Mouse (Mus musculus): ENCODE measurements around the gene Agfg2. TPM values are rescaled to one million over a fixed set of nuclear protein-coding genes. Genes with fewer than 3 reads are reported as not detected.

Gene Agfg2
- total and polyA plus RNA-seq, 2 experiments from 2014 or later: 15.5 to 28.8 TPM

GRCm38 (mm10) chr5:137644484-137644883 is 40.0 kb downstream of the Agfg2 start:
- Histone ChIP-seq H3K27ac (ENCODE audit: low read depth) (no peak overlapping the region), H3K27me3 (ENCODE audit: control insufficient read depth, insufficient read depth, low read length) (peaks cover 33% of the 10 kb centered on the region), H3K4me2 (ENCODE audit: low read depth, low read length) (no peak overlapping the region), H3K36me3 (replicated peaks; ENCODE audit: control insufficient read depth, insufficient read depth, low read length) (peaks cover 27% of the 10 kb centered on the region), H3K4me1 (ENCODE audit: control insufficient read depth, insufficient read depth) (no peaks in the 10 kb centered on the region), H3K4me3 (ENCODE audit: low read depth, low read length) (no peak overlapping the region), H3K9me3 (replicated peaks; ENCODE audit: control insufficient read depth, low read length) (no peaks in the 10 kb centered on the region), H3K9ac (replicated peaks; ENCODE audit: low read depth, low read length) (no peak overlapping the region)
- no peak for ATAC-seq (ENCODE audit: insufficient read depth, low read depth)
- DNase-seq (ENCODE audit: low spot score): no peak
- TF ChIP-seq EP300 (IDR thresholded peaks at IDR 0.05; ENCODE audit: low read depth) (no peak), CTCF (IDR thresholded peaks at IDR 0.05; ENCODE audit: low read depth) (no peak)
- WGBS: 41% methylated on average over 19 of the region's 19 CpGs

DNA sequence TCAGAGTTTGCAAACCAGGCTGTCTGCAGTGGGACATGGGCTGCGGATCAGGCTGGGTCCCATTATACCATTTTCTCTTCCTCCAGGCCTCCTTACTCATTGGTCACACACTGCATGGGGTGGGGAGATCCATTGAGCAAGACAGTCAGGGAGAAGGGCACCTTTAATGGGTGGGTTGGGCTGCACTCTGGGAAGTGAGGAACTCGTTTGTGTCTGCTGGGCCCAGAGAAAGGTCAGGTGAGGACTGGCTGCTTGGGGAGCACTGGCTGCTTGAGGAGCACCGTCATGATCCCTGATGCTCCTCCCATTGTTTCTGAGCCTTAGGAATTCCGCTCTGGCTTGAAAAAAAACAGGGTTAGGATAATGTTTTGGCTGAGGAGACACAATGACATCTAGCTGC is 41.6 kb downstream of the Agfg2 start:
- 58% methylated on average over 4 of the region's 4 CpGs for WGBS
- Histone ChIP-seq H3K4me1 (ENCODE audit: control insufficient read depth, insufficient read depth) (no peaks in the 10 kb centered on the region), H3K4me3 (ENCODE audit: low read depth, low read length) (no peak overlapping the region), H3K9ac (replicated peaks; ENCODE audit: low read depth, low read length) (no peak overlapping the region), H3K36me3 (replicated peaks; ENCODE audit: control insufficient read depth, insufficient read depth, low read length) (peaks cover 43% of the 10 kb centered on the region), H3K9me3 (replicated peaks; ENCODE audit: control insufficient read depth, low read length) (no peaks in the 10 kb centered on the region), H3K4me2 (ENCODE audit: low read depth, low read length) (no peak overlapping the region), H3K27me3 (ENCODE audit: control insufficient read depth, insufficient read depth, low read length) (peaks cover 33% of the 10 kb centered on the region), H3K27ac (ENCODE audit: low read depth) (no peak overlapping the region)
- ATAC-seq (ENCODE audit: insufficient read depth, low read depth) (no peak), DNase-seq (ENCODE audit: low spot score) (no peak)
- TF ChIP-seq CTCF (IDR thresholded peaks at IDR 0.05; ENCODE audit: low read depth) (no peak), EP300 (IDR thresholded peaks at IDR 0.05; ENCODE audit: low read depth) (no peak)

DNA sequence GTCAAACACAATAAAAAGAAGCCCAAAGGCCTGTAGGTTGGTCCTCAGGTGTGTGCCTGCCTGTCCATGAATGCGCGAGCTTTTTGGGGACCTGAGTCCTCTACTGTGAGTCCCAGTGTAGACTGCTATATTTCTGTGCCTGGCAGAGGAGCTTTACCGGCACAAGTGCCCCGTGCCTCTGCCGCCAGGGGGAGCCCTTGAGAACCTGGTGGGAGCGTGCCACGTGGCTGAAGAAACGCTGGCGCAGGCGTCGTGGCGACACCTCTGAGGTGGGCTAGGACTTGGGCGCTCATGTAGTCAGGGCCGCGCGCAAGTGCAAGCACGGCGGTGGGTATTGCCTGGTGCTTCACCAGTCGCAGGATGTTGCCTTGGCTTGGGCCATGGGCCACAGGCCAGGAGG is 43.5 kb downstream of the Agfg2 start, which contains the start of gene Sap25:
Gene Sap25, plus strand, starts transcription at position 281 of the 400 bp plus-strand sequence.
- Histone ChIP-seq H3K9ac (replicated peaks; ENCODE audit: low read depth, low read length) (no peak within 1 kb of the TSS), H3K27ac (ENCODE audit: low read depth) (no peak within 1 kb of the TSS), H3K36me3 (replicated peaks; ENCODE audit: control insufficient read depth, insufficient read depth, low read length) (peaks cover 61% of the 10 kb centered on the region), H3K4me2 (ENCODE audit: low read depth, low read length) (no peak within 1 kb of the TSS), H3K9me3 (replicated peaks; ENCODE audit: control insufficient read depth, low read length) (no peaks in the 10 kb centered on the region), H3K4me1 (ENCODE audit: control insufficient read depth, insufficient read depth) (no peaks in the 10 kb centered on the region), H3K27me3 (ENCODE audit: control insufficient read depth, insufficient read depth, low read length) (peaks cover 24% of the 10 kb centered on the region), H3K4me3 (ENCODE audit: low read depth, low read length) (no peak within 1 kb of the TSS)
- DNase-seq (ENCODE audit: low spot score) (no peak), ATAC-seq (ENCODE audit: insufficient read depth, low read depth) (no peak)
- 83% methylated on average over 19 of the region's 19 CpGs for WGBS
- TF ChIP-seq CTCF (IDR thresholded peaks at IDR 0.05; ENCODE audit: low read depth) (0 out of 2 replicates have a peak, but pooled peaks have one; percentile 12), EP300 (IDR thresholded peaks at IDR 0.05; ENCODE audit: low read depth) (no peak)

GRCm38 (mm10) chr5:137639472-137639871 is 45.1 kb downstream of the Agfg2 start:
- peaks cover 73% of the 10 kb centered on the region for H3K36me3 ChIP-seq (replicated peaks; ENCODE audit: control insufficient read depth, insufficient read depth, low read length)
- no peak overlapping the region for H3K27ac ChIP-seq (ENCODE audit: low read depth)
- no peak overlapping the region for H3K4me2 ChIP-seq (ENCODE audit: low read depth, low read length)
- TF ChIP-seq EP300 (IDR thresholded peaks at IDR 0.05; ENCODE audit: low read depth) (no peak), CTCF (IDR thresholded peaks at IDR 0.05; ENCODE audit: low read depth) (no peak)
- WGBS: 73% methylated on average over 7 of the region's 7 CpGs
- H3K9ac ChIP-seq (replicated peaks; ENCODE audit: low read depth, low read length): no peak overlapping the region
- no peak overlapping the region for H3K4me3 ChIP-seq (ENCODE audit: low read depth, low read length)
- H3K27me3 ChIP-seq (ENCODE audit: control insufficient read depth, insufficient read depth, low read length): peaks cover 10% of the 10 kb centered on the region
- no peaks in the 10 kb centered on the region for H3K9me3 ChIP-seq (replicated peaks; ENCODE audit: control insufficient read depth, low read length)
- DNase-seq (ENCODE audit: low spot score): no peak
- H3K4me1 ChIP-seq (ENCODE audit: control insufficient read depth, insufficient read depth): no peaks in the 10 kb centered on the region
- no peak for ATAC-seq (ENCODE audit: insufficient read depth, low read depth)

DNA sequence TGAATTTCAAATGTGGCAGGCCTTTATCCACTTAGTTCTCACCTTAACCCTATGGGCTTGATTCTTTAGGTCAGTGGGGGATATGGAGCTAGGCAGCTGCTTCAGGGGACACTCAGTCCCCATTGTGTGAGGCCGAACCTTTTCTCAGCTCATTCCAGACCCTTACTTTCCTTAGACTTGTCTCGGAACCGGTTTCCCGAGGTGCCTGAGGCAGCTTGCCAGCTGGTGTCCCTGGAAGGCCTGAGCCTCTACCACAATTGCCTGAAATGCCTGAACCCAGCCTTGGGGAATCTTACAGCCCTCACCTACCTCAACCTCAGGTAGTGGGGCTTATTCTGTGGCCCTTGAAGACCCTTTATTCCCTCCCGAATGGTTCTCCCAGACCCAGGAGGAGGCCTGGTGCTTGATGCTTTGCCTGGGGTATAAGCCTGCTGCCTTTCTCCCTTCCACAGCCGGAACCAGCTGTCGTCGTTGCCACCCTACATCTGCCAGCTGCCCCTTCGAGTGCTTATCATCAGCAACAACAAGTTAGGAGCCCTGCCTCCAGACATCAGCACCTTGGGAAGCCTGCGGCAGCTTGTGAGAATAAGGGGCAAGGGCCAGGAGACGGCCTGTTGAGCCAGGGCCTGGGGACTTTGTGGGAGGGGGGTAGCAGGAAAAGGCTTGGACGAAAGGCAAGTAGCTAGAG is 51.0 kb downstream of the Agfg2 start:
- Histone ChIP-seq H3K4me1 (ENCODE audit: control insufficient read depth, insufficient read depth) (peaks cover 17% of the 10 kb centered on the region), H3K27me3 (ENCODE audit: control insufficient read depth, insufficient read depth, low read length) (no peaks in the 10 kb centered on the region), H3K4me2 (ENCODE audit: low read depth, low read length) (no peak overlapping the region), H3K4me3 (ENCODE audit: low read depth, low read length) (no peak overlapping the region), H3K9me3 (replicated peaks; ENCODE audit: control insufficient read depth, low read length) (no peaks in the 10 kb centered on the region), H3K36me3 (replicated peaks; ENCODE audit: control insufficient read depth, insufficient read depth, low read length) (peaks cover 57% of the 10 kb centered on the region), H3K27ac (ENCODE audit: low read depth) (no peak overlapping the region), H3K9ac (replicated peaks; ENCODE audit: low read depth, low read length) (no peak overlapping the region)
- DNase-seq (ENCODE audit: low spot score): no peak
- no peak for ATAC-seq (ENCODE audit: insufficient read depth, low read depth)
- TF ChIP-seq CTCF (IDR thresholded peaks at IDR 0.05; ENCODE audit: low read depth): no peak
- no peak for TF ChIP-seq EP300 (IDR thresholded peaks at IDR 0.05; ENCODE audit: low read depth)
- WGBS: 70% methylated on average over 12 of the region's 12 CpGs
